Mouse (Mus musculus) ovary, postnatal 36 days (tissue): ENCODE measurements at regions not wholly inside any gene's neighbourhood (a gene's known extent, or its start where the extent isn't known, plus 50 kb on each side); places are given as distances from the start of the nearest gene placed in this dataset.
"Not testable (repeated sequence)": the region's sequence is repeated elsewhere in the genome, so short reads cannot be mapped to it uniquely, and the experiment has no call there.

Source experiments
- DNase-seq: peaks from one replicate; pipeline ENCODE4 v3.0.0; 2022; ENCODE audit warnings: low spot score, mixed read lengths

- peak; percentile 58 for DNase-seq
Measured at GRCm38 (mm10) chr12:17852138-17852537, 161.5 kb downstream of the Hpcal1 start.

- not testable (repeated sequence) for DNase-seq
Measured at GRCm38 (mm10) chr12:17872491-17872890, 181.8 kb downstream of the Hpcal1 start.

GRCm38 (mm10) chr12:17881371-17882116 is 190.9 kb downstream of the Hpcal1 start:
- peak; percentile 91 for DNase-seq

GRCm38 (mm10) chr12:17882117-17883116 is 191.8 kb downstream of the Hpcal1 start:
- DNase-seq: peak; percentile 31

- DNase-seq: not testable (repeated sequence)
Measured at GRCm38 (mm10) chr12:17891663-17892310, 201.1 kb downstream of the Hpcal1 start.

GRCm38 (mm10) chr12:17913058-17913457 is 222.4 kb downstream of the Hpcal1 start:
- DNase-seq: not testable (repeated sequence)
